Mouse (Mus musculus) testis, adult 2 months (tissue): ENCODE data around the gene Akt2. TPM values are rescaled to one million over a fixed set of nuclear protein-coding genes. Genes with fewer than 3 reads are reported as not detected.

Experiments
- H3K27ac ChIP-seq: fragments of 200-500 bp; 2 replicates; pipeline ENCODE4 v1.5.1; 2012; ENCODE audit warnings: low read depth, low read length; ENCODE audit not compliant: control insufficient read depth, insufficient read depth
- H3K27me3 ChIP-seq: fragments of 200-500 bp; 2 replicates; pipeline ENCODE4 v1.6.1; 2012; ENCODE audit warnings: mild to moderate bottlenecking, low read length, moderate library complexity; ENCODE audit not compliant: control insufficient read depth, insufficient read depth
- H3K36me3 ChIP-seq: fragments of 200-500 bp; 2 replicates; pipeline ENCODE4 v1.6.1; 2012; ENCODE audit warnings: mild to moderate bottlenecking, low read length; ENCODE audit not compliant: control insufficient read depth, insufficient read depth
- H3K4me1 ChIP-seq: fragments of 200-500 bp; 2 replicates; pipeline ENCODE4 v1.6.1; 2012; ENCODE audit warnings: low read length; ENCODE audit not compliant: control insufficient read depth, insufficient read depth
- H3K4me3 ChIP-seq: fragments of 200-500 bp; 2 replicates; pipeline ENCODE4 v1.5.1; 2012; ENCODE audit warnings: low read depth, mild to moderate bottlenecking, low read length, moderate library complexity, mixed read lengths; ENCODE audit not compliant: control insufficient read depth
- CTCF ChIP-seq: fragments of 200-500 bp; IDR thresholded peaks from 2 replicates; pipeline ENCODE4 v1.5.1; 2012; ENCODE audit warnings: low read depth, mild to moderate bottlenecking, inconsistent platforms, low read length, moderate library complexity; ENCODE audit not compliant: control insufficient read depth, insufficient read depth, insufficient replicate concordance
- POLR2A ChIP-seq: fragments of 200-500 bp; IDR thresholded peaks from 2 replicates; pipeline ENCODE4 v1.6.1; 2012; ENCODE audit warnings: low read depth, mild to moderate bottlenecking, inconsistent platforms, low read length, moderate library complexity; ENCODE audit not compliant: control insufficient read depth
- polyA plus RNA-seq: library from polyadenylated mRNA; depleted of rRNA; stranded (reverse); fragments of >200 nt; gene quantifications from 2 replicates; pipeline ENCODE4 v1.2.3, GENCODE M21; 2012

The Akt2 gene
- polyA plus RNA-seq, 1 experiment, result 58.7 TPM

DNA sequence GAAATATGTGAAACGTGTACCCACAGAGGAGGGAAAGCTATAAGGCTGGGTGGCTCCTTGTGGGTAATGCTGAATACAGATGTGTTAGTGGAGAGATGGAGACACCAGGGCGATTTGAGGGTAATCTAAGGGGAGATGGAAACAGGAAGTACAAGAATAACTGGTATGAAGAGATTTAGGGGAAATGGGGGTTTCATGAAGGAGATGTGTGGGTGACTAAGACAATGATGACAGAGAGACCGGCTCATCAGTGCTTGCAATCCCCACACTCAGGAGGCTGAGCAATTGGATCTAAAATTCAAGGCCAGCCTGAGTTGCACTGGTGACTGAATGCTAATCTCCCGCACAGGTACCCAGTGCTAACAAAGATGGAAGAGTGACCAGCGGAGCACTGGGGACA, 39.3 kb upstream of the Akt2 start:
- peaks cover 3% of the 10 kb centered on the region; the same call in 1 of the 2 replicates for H3K4me1 ChIP-seq
- no peaks in the 10 kb centered on the region for H3K36me3 ChIP-seq
- no peak overlapping the region for H3K27ac ChIP-seq
- H3K27me3 ChIP-seq, result no peaks in the 10 kb centered on the region
- TF ChIP-seq POLR2A, result no peak
- TF ChIP-seq CTCF, result no peak
- no peak overlapping the region for H3K4me3 ChIP-seq

GRCm38 (mm10) chr7:27552931-27553513, 38.3 kb upstream of the Akt2 start, which contains the start of the genes Pld3 and 2310022A10Rik:
Gene Pld3 (minus strand): TSS chr7:27553218.
Gene 2310022A10Rik (plus strand): TSS chr7:27553233.
- H3K27me3 ChIP-seq, result no peaks in the 10 kb centered on the region
- peaks cover 3% of the 10 kb centered on the region; the same call in 1 of the 2 replicates for H3K4me1 ChIP-seq
- peak within 1 kb of the TSS; percentile 95 for H3K4me3 ChIP-seq
- H3K27ac ChIP-seq, result peak within 1 kb of the TSS; percentile 81
- peak; percentile 77 for TF ChIP-seq POLR2A
- no peak for TF ChIP-seq CTCF
- H3K36me3 ChIP-seq, result no peaks in the 10 kb centered on the region

GRCm38 (mm10) chr7:27560291-27560887, 31.0 kb upstream of the Akt2 start:
- H3K27ac ChIP-seq, result 0 out of 2 replicates have a peak overlapping the region, but pooled peaks have one; percentile 29
- no peak overlapping the region for H3K4me3 ChIP-seq
- H3K27me3 ChIP-seq, result no peaks in the 10 kb centered on the region
- peaks cover 7% of the 10 kb centered on the region for H3K4me1 ChIP-seq
- TF ChIP-seq POLR2A (no peak), CTCF (no peak)
- H3K36me3 ChIP-seq, result peaks cover 3% of the 10 kb centered on the region

DNA sequence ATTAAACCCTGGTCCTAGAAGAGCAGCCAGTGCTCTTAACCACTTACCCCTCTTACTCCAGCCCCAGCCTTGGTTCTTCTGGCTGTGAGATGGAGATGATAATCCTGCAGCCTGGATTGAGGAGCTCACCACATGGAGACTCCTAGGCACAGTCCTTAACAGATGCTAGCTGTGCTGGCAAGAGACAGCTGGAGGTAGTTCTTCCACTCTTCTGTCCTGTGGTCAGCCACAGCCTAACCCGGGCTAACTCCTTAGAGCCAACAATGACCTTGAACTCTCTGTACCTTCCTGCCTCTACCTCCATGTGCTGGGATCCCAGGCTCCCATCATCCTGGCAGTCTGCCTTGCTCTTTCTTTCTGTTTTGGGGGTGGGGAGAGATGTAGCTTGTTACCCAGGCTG, 30.4 kb upstream of the Akt2 start:
- TF ChIP-seq POLR2A (no peak), CTCF (no peak)
- H3K4me1 ChIP-seq, result peaks cover 7% of the 10 kb centered on the region
- H3K27me3 ChIP-seq, result no peaks in the 10 kb centered on the region
- H3K36me3 ChIP-seq, result peaks cover 4% of the 10 kb centered on the region
- 0 out of 2 replicates have a peak overlapping the region, but pooled peaks have one; percentile 29 for H3K27ac ChIP-seq
- H3K4me3 ChIP-seq, result no peak overlapping the region

DNA sequence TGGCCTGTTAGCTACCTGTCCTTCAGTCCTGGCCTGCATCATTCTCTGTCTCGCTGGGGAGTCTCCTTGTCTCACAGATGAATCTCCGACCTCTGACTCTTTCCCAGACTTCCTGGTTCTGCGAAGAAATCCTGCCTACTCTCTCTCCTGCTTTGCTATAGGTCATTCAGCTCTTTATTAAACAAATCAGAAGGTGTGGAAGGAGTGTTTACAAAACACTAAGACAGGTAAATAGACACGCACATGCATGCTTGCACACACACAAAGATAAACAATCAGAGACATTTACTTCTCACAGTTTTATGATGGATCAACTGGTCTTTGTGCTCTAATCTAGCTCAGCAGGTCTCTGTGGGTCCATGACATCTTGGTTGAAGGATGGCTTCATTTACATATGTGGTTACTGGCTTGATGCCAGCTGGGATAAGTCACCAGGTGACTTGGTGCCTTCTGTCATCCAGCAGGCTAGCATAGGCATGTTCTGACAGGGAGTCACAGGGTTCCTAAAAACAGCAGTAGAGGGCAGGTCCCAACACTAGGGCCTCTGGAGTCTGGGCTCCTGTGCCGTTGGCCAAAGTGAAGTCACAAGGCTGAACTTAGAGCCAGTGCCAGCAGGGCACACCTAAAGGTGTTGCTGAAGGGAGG, 21.6 kb upstream of the Akt2 start:
- no peaks in the 10 kb centered on the region for H3K27me3 ChIP-seq
- H3K36me3 ChIP-seq, result peaks cover 7% of the 10 kb centered on the region
- H3K27ac ChIP-seq, result no peak overlapping the region
- TF ChIP-seq CTCF (no peak), POLR2A (no peak)
- H3K4me1 ChIP-seq, result no peaks in the 10 kb centered on the region
- no peak overlapping the region for H3K4me3 ChIP-seq

- no peak for TF ChIP-seq POLR2A
- no peak for TF ChIP-seq CTCF
- Histone ChIP-seq H3K27ac (no peak overlapping the region), H3K4me1 (no peaks in the 10 kb centered on the region), H3K36me3 (peaks cover 3% of the 10 kb centered on the region), H3K4me3 (no peak overlapping the region), H3K27me3 (no peaks in the 10 kb centered on the region)
Measured at GRCm38 (mm10) chr7:27572133-27572532, 19.2 kb upstream of the Akt2 start.

DNA sequence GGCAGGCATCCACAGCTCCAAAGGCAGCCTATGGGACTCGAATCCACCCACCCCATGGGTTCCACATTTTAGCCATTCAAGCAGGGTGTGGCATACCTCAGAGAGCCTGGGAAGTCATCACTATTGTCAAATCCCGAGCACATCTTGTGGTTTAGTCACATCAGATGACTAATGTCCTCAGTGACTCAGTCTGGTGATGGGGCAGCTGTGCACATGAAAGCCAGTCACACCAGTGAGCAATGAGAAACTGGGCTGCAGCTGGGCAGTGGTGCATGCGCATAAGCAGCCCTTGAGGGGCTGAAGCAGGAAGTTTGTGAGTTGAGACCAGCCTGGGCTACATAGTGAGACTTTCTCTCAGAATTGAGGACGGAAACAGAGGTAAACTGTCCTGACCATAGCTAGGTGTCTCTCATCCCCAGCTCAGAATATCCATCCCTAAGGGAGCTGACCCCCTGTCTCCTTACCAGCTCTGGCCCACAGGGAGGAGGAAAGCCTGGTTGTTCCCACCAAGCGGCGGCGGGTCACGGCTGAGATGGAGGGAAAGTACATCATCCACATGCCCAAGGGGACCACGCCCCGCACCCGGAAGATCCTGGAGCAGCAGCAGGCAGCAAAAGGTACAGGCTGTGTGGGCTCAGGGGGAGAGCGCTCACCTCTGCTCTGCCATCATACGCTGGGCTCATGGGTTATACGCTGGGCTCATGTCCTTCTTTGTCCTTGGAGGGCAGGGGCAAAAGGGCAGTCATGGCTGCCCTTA, 17.1 kb upstream of the Akt2 start:
- Histone ChIP-seq H3K4me3 (no peak overlapping the region), H3K27me3 (no peaks in the 10 kb centered on the region), H3K4me1 (no peaks in the 10 kb centered on the region), H3K27ac (no peak overlapping the region), H3K36me3 (no peaks in the 10 kb centered on the region; the same call in 1 of the 2 replicates)
- TF ChIP-seq CTCF, result no peak
- no peak for TF ChIP-seq POLR2A
